Mouse (Mus musculus): ENCODE results near the gene Zfand2a.

DNA sequence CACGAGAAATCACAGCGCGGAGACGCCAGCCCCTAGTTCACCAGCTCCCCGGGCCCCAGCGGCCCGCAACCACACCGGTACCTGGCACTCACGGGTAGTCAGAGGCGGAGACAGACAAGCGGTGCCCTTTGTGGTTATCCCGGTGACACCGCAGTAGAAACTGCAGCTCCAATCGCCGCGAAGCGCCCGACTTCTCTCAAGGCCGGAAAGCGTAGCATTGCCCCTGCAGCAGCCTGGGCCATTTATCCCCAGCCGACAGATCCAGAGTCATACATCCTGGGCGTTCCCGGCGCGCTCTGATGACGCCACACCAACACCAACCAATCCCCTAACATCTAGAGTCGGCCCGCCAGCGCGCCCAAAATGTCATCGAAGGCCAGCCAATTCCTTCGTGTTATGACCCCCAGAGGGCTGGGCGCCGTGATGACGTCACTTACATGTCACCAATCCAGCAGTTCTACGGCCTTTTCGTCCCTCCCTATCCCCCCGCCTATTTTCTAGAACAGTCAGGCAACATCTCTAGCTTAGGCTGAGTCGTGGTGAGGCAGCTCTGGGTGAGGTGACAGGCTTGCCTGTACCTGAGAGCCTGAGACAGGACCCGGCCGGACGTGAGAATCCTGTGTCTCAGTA is at the start of gene Zfand2a:
- no peak for TF ChIP-seq CTCF (IDR thresholded peaks at IDR 0.05; ENCODE audit: extremely low read depth, insufficient read length, insufficient replicate concordance, low read depth, low read length)
- TF ChIP-seq POLR2A (IDR thresholded peaks at IDR 0.05; ENCODE audit: low read depth, low read length), result peak; percentile 69

All from small intestine, adult 2 months (tissue).